Mouse (Mus musculus) CD8-positive naive resting alpha-beta T cell, adult 57 days (primary cell): Measurements from ENCODE around the gene Mad2l2. TPM values are rescaled to one million over a fixed set of nuclear protein-coding genes. Genes with fewer than 3 reads are reported as not detected.

Experiments used
- total RNA-seq: library from RNA; stranded (reverse); gene quantifications from one replicate; pipeline ENCODE4 v1.2.4, GENCODE M21; 2023

Mad2l2 gene
- total RNA-seq = 22.0 TPM

GRCm38 (mm10) chr4:148130133-148130532 lies at the start of gene Mad2l2:
Gene Mad2l2, plus strand, starts transcription at chr4:148130384.

DNA sequence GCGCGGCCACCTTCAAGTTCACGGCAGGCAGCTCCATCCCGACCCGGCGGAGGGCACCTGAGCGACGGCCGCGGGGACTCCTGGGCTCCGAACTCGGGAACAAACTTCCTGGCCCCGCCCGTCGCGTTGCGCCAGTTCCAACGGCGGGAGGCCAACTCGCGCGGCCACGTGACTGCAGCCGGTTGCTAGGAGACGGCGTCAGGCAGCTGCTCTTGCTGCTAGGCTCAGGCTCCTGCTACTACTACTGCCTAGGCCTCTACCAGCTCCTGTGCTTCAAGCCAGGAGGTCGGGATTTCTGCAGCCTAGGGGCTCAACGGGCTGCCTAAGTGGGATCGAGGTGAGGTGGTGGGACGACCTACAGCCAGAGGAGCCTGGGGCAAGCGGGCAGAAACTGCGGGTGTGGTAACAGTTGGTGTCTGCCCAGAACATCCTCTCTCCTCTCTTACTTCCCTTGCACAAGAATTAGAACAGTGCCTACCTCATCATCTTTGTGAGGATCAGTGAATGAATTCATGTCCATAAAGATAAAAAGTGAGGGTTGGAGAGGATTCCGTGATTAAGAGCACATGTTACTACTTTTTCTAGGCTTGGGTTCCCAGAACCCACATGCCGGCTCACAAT lies 42.2 kb upstream of the Mad2l2 start, which contains the start of gene Agtrap:
Gene Agtrap (minus strand): TSS at position 125 of the 621 bp plus-strand sequence.

DNA sequence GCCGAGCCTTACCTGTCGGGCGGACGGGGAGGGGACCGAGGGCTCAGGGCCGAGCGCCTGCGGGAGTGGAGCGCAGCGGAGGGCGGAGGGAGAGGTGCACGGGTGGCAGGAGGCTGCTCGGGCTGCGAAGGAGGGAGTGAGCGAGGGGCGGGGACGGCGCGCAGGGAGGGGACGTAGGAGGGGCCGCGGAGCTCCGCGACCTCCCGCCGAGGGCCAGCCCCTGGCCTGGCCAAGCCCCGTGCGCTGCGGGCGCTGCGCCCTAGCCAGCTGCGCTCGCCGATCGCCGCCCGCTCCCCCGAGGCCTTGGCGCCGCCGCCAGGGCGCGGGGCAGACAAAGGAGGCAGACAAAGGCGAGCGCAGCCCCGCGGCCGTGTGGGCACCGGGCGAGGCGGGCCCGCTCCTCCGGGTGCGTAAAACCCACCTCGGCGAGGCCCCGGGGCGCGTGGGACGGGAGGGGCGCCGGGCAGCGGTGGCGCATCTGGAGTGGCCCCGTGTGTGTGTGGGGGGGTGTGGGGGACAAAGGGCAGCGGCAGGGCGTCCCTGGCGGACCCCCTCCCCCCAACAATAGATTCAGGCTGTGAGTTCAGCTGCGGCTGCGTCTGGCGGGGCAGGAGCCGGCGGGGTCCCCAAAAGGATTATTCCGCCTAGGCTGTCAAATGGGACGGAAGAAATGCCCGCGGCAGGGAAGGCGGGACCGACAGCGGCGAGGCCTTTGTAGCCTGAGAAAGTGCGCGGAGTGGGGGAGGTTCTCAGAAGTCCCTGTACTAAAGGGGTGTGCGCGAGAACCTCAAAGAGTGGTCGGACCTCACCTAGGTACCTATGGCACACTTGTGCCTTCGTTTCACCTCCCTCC lies 603 bp downstream of the Mad2l2 start, which contains the start of gene Draxin:
Gene Draxin (minus strand): TSS at position 138 of the 853 bp plus-strand sequence.

DNA sequence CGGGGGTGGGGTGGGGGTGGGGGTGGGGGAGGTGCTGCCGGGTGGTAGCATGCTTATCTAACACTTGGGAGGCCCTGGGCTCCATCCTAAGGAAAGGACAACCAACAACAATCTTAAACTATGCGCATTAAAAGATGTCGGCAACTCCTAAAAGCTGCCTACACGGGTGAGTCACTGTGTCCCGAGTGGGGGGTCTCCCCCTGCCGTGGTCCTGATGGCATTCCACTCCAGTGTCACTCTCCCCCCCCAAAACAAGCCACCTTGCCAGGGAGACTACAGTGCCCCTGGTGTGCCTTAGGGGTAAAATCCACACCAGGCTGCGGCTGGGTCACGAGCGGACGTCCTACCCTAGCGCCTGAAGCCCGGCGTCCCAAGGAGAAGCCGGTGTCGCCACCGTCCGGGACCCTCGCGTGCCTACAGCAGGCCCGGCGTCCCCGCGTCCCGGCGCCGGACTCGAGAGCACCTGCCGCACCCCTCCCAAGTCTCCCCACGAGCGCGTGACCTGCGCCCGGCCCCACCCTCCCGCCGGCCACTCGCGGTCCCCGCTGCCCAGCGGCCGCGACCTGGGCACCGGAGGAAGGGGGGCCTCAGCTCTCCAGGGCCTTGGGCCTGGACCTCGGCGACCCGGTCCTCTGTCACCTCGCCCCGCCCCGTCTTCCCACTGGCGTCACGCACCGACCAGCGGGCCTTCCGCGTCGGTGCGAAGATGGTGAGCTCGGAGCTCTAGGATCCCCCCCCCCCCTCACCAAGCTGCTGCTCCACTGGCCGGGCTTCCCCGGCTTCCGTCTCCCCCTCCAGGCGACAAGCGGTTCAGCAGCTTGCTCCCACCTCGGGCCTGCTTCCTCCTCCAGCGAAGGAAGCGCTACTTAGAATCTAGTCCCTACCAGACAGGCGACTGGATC lies 21.3 kb downstream of the Mad2l2 start, which contains the start of gene Fbxo6:
Gene Fbxo6 (minus strand): TSS at position 874 of the 902 bp plus-strand sequence.

GRCm38 (mm10) chr4:148160436-148161390 lies 30.5 kb downstream of the Mad2l2 start, which contains the start of the genes Fbxo44 and Fbxo2:
Gene Fbxo44, minus strand, starts transcription at chr4:148160482.
Gene Fbxo2, plus strand, starts transcription at chr4:148160621.

Other genes starting within 250 kb of the Mad2l2 start
- 33.2 TPM for gene Mfn2, start 225.7 kb upstream of the Mad2l2 start, total RNA-seq
- gene Plod1, start 193.6 kb upstream of the Mad2l2 start, total RNA-seq = 5.6 TPM
- 64.4 TPM for gene 2510039O18Rik, start 189.5 kb upstream of the Mad2l2 start, total RNA-seq
- gene Nppb, start 144.6 kb upstream of the Mad2l2 start, total RNA-seq = not detected
- not detected for gene Nppa, start 129.7 kb upstream of the Mad2l2 start, total RNA-seq
- gene Clcn6, start 91.6 kb upstream of the Mad2l2 start, total RNA-seq = 39.4 TPM
- 21.2 TPM for gene Mthfr, start 91.3 kb upstream of the Mad2l2 start, total RNA-seq
- 15.2 TPM for gene Agtrap, start 42.4 kb upstream of the Mad2l2 start, total RNA-seq
- not detected for gene Draxin, start 314 bp downstream of the Mad2l2 start, total RNA-seq
- gene Fbxo6, start 21.8 kb downstream of the Mad2l2 start, total RNA-seq = 11.5 TPM
- gene Fbxo44, start 30.1 kb downstream of the Mad2l2 start, total RNA-seq = 4.1 TPM
- gene Fbxo2, start 30.2 kb downstream of the Mad2l2 start, total RNA-seq = not detected
- not detected for gene Disp3, start 157.6 kb downstream of the Mad2l2 start, total RNA-seq